Comparison of ENCODE assay signal across 8 mouse cellular contexts in the genomic region with DNA sequence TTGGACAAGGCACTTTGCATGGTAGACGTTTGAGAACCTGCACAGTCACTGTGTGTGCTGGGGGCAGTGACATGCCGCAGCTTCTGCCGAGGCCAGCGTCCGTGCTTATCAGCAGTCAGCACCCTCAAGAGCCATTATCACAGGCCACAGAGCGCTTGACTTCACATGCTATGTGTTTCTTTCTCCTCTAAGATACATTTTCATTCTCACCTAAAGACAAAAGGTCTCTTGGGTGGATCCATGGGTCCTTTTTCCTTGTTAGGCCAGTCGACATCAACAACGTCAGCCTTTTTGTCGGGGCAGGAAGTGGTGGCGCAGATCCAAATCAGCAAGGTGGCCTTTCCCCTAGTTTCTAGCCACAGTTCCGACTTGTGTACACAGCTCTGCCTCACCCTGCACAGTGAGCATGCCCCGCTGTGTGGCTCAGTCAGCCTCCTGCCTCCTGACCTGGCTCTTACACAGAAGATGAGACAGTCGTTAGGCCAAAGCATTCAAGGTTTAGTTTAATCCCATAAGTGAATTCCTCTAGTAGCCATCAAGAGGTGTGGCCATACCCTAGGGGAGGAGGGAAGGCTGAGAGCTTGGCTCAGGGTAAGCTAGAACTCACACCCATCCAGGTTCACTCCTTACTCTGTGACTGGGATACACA.
DNase-seq lines count a peak whose midpoint lies in the region; ATAC-seq lines count a peak whose summit lies in the region.

No protein-coding gene starts in this region.

- H3K4me3 ChIP-seq in midbrain, embryonic 10.5 days = no peak overlapping the region
- no peak overlapping the region for H3K4me3 ChIP-seq in midbrain, embryonic 15.5 days
- H3K4me3 ChIP-seq in brown adipose tissue, adult 24 weeks (ENCODE audit: insufficient read depth, low read depth, low read length) = no peak overlapping the region
- no peak overlapping the region for H3K4me3 ChIP-seq in stomach, embryonic 16.5 days (replicated peaks; ENCODE audit: low read length)
- no peak overlapping the region for H3K4me3 ChIP-seq in forebrain, embryonic 16.5 days (replicated peaks; ENCODE audit: low read length)

- intact Hi-C loops in heart, postnatal 10 days (cut with DNase I) = loop anchor here (2.0 kb wide), 3 partner anchors 85 to 147 kb away; no protein-coding TSS in a partner anchor

- H3K9me3 ChIP-seq in midbrain, embryonic 10.5 days (replicated peaks) = no peaks in the 10 kb centered on the region
- H3K9me3 ChIP-seq in midbrain, embryonic 15.5 days = no peaks in the 10 kb centered on the region
- no peaks in the 10 kb centered on the region for H3K9me3 ChIP-seq in stomach, embryonic 16.5 days (replicated peaks; ENCODE audit: control insufficient read depth, low read length)
- H3K9me3 ChIP-seq in forebrain, embryonic 16.5 days (ENCODE audit: control insufficient read depth, low read length) = no peaks in the 10 kb centered on the region

- no peaks in the 10 kb centered on the region for H3K36me3 ChIP-seq in midbrain, embryonic 10.5 days
- H3K36me3 ChIP-seq in midbrain, embryonic 15.5 days (replicated peaks) = no peaks in the 10 kb centered on the region
- no peaks in the 10 kb centered on the region for H3K36me3 ChIP-seq in stomach, embryonic 16.5 days (ENCODE audit: control insufficient read depth, insufficient read depth, low read length)
- H3K36me3 ChIP-seq in forebrain, embryonic 16.5 days (ENCODE audit: control insufficient read depth, insufficient read depth) = no peaks in the 10 kb centered on the region

- H3K27me3 ChIP-seq in midbrain, embryonic 10.5 days (ENCODE audit: low read depth, poor library complexity, severe bottlenecking) = no peaks in the 10 kb centered on the region
- no peaks in the 10 kb centered on the region for H3K27me3 ChIP-seq in midbrain, embryonic 15.5 days (replicated peaks)
- H3K27me3 ChIP-seq in stomach, embryonic 16.5 days (ENCODE audit: control insufficient read depth, insufficient read depth, low read length) = no peaks in the 10 kb centered on the region
- H3K27me3 ChIP-seq in forebrain, embryonic 16.5 days (replicated peaks; ENCODE audit: control insufficient read depth, insufficient read depth, low read length) = no peaks in the 10 kb centered on the region

- H3K4me2 ChIP-seq in midbrain, embryonic 15.5 days = no peak overlapping the region
- H3K4me2 ChIP-seq in stomach, embryonic 16.5 days (ENCODE audit: low read depth, low read length) = no peak overlapping the region; the same call in 1 of the 2 replicates
- no peak overlapping the region for H3K4me2 ChIP-seq in forebrain, embryonic 16.5 days (ENCODE audit: low read length)

- H3K4me1 ChIP-seq in midbrain, embryonic 10.5 days = peaks cover 17% of the 10 kb centered on the region
- H3K4me1 ChIP-seq in midbrain, embryonic 15.5 days = no peaks in the 10 kb centered on the region
- H3K4me1 ChIP-seq in brown adipose tissue, adult 24 weeks (ENCODE audit: control insufficient read depth, insufficient read depth, insufficient read length, low read length) = peaks cover 20% of the 10 kb centered on the region
- H3K4me1 ChIP-seq in stomach, embryonic 16.5 days (ENCODE audit: control insufficient read depth, insufficient read depth, low read length) = peaks cover 11% of the 10 kb centered on the region
- H3K4me1 ChIP-seq in forebrain, embryonic 16.5 days (replicated peaks; ENCODE audit: control insufficient read depth, insufficient read depth, low read length) = no peaks in the 10 kb centered on the region

- ATAC-seq in midbrain, embryonic 15.5 days (replicated peaks) = no peak
- peak; percentile 68 for ATAC-seq in megakaryocyte, adult 5-6 weeks (ENCODE audit: poor library complexity, severe bottlenecking)
- peak; percentile 91 for ATAC-seq in stomach, embryonic 16.5 days (ENCODE audit: insufficient read depth, low FRiP score)
- no peak for ATAC-seq in forebrain, embryonic 16.5 days

- H3K9ac ChIP-seq in midbrain, embryonic 15.5 days = no peak overlapping the region
- no peak overlapping the region for H3K9ac ChIP-seq in stomach, embryonic 16.5 days (ENCODE audit: low read length)
- no peak overlapping the region for H3K9ac ChIP-seq in forebrain, embryonic 16.5 days (replicated peaks; ENCODE audit: low read depth, low read length)

- DNase-seq in midbrain, embryonic 10.5 days (ENCODE audit: low spot score) = no peak
- DNase-seq in heart, postnatal 10 days = peak; percentile 80 to 84
- peak; percentile 70 for DNase-seq in layer of hippocampus, adult 9-11 months

- 80% methylated on average over 13 of the region's 13 CpGs for WGBS in midbrain, embryonic 10.5 days
- WGBS in midbrain, embryonic 15.5 days = 77% methylated on average over 13 of the region's 13 CpGs
- 46% methylated on average over 13 of the region's 13 CpGs for WGBS in stomach, embryonic 16.5 days
- WGBS in forebrain, embryonic 16.5 days = 77% methylated on average over 13 of the region's 13 CpGs

- H3K27ac ChIP-seq in midbrain, embryonic 10.5 days (replicated peaks) = 0 out of 2 replicates have a peak overlapping the region, but pooled peaks have one; percentile 19
- no peak overlapping the region for H3K27ac ChIP-seq in midbrain, embryonic 15.5 days
- H3K27ac ChIP-seq in brown adipose tissue, adult 24 weeks (replicated peaks; ENCODE audit: low read depth, low read length) = peak overlapping the region; percentile 82
- peak overlapping the region; percentile 78 for H3K27ac ChIP-seq in stomach, embryonic 16.5 days (ENCODE audit: low read length)
- no peak overlapping the region for H3K27ac ChIP-seq in forebrain, embryonic 16.5 days (ENCODE audit: low read length)

Comparison
In these comparisons a context has a peak if more than half of its experiments do, and no peak if none do; other contexts are left out.
1. H3K27ac ChIP-seq: peak in midbrain, embryonic 10.5 days (single experiment), brown adipose tissue, adult 24 weeks (single experiment) and stomach, embryonic 16.5 days (single experiment); none in midbrain, embryonic 15.5 days (single experiment) and forebrain, embryonic 16.5 days (single experiment).
2. ATAC-seq: peak in megakaryocyte, adult 5-6 weeks (single experiment) and stomach, embryonic 16.5 days (single experiment); none in midbrain, embryonic 15.5 days (single experiment) and forebrain, embryonic 16.5 days (single experiment).